Mouse (Mus musculus) kidney, adult 2 months (tissue): ENCODE measurements around the gene Galnt17.

ENCODE experiments used
- CTCF ChIP-seq: fragments of 200-500 bp; conservative IDR thresholded peaks from 2 replicates; pipeline ENCODE4 v1.5.1; 2011; ENCODE audit warnings: low read depth, mild to moderate bottlenecking, control low read depth, low read length, moderate library complexity, mixed read lengths; ENCODE audit not compliant: insufficient read depth, insufficient read length
- POLR2A ChIP-seq: fragments of 200-500 bp; IDR thresholded peaks from one replicate; pipeline ENCODE4 v1.6.1; 2011; ENCODE audit warnings: low read depth, low read length, control low read depth

GRCm38 (mm10) chr5:131222498-131223244 is 85.6 kb downstream of the Galnt17 start:
- TF ChIP-seq POLR2A (no peak), CTCF (no peak)
